Mouse (Mus musculus) liver, embryonic 14.5 days (tissue): ENCODE results near the gene Mettl7b.

ENCODE experiments used
- CTCF ChIP-seq: IDR thresholded peaks from 2 replicates; pipeline ENCODE4 v1.5.1; 2016; ENCODE audit warnings: antibody characterized with exemption, low read depth, control low read depth
- EP300 ChIP-seq: IDR thresholded peaks from 2 replicates; pipeline ENCODE4 v1.6.1; 2016; ENCODE audit warnings: antibody characterized with exemption, low read depth

GRCm38 (mm10) chr10:128945675-128946074 is 15.1 kb downstream of the Mettl7b start:
- TF ChIP-seq EP300 = no peak
- TF ChIP-seq CTCF = peak; percentile 74
